Mouse (Mus musculus) Muller cell, postnatal 12 days (primary cell): Measurements from ENCODE around the gene Map1s.

Source experiments
- DNase-seq: peaks from one replicate; pipeline ENCODE4 v3.0.0-alpha.2; 2015; ENCODE audit errors: inconsistent ontology term

The Map1s gene

GRCm38 (mm10) chr8:70898661-70899198 lies 7.0 kb upstream of the Map1s start:
- DNase-seq, result no peak

- no peak for DNase-seq
Measured at GRCm38 (mm10) chr8:70899226-70899625, 6.5 kb upstream of the Map1s start.

GRCm38 (mm10) chr8:70900872-70901387 lies 4.8 kb upstream of the Map1s start:
- DNase-seq, result no peak

GRCm38 (mm10) chr8:70902211-70902610 lies 3.5 kb upstream of the Map1s start:
- DNase-seq, result no peak

GRCm38 (mm10) chr8:70903112-70903511 lies 2.6 kb upstream of the Map1s start:
- DNase-seq, result no peak

GRCm38 (mm10) chr8:70903582-70903981 lies 2.1 kb upstream of the Map1s start:
- DNase-seq, result peak; percentile 51

- DNase-seq, result no peak
Measured at GRCm38 (mm10) chr8:70904532-70904931, 1.2 kb upstream of the Map1s start.

- DNase-seq, result no peak
Measured at GRCm38 (mm10) chr8:70905463-70905830, 285 bp upstream of the Map1s start.

- DNase-seq, result no peak
Measured at GRCm38 (mm10) chr8:70907518-70907917, 1.8 kb downstream of the Map1s start.

- no peak for DNase-seq
Measured at GRCm38 (mm10) chr8:70911596-70911995, 5.9 kb downstream of the Map1s start.

- no peak for DNase-seq
Measured at GRCm38 (mm10) chr8:70912955-70913354, 7.2 kb downstream of the Map1s start.

- no peak for DNase-seq
Measured at GRCm38 (mm10) chr8:70913523-70913922, 7.8 kb downstream of the Map1s start.

GRCm38 (mm10) chr8:70914704-70915103 lies 9.0 kb downstream of the Map1s start:
- DNase-seq, result no peak

- DNase-seq, result no peak
Measured at GRCm38 (mm10) chr8:70920049-70920922, 14.6 kb downstream of the Map1s start.

- DNase-seq, result no peak
Measured at GRCm38 (mm10) chr8:70924151-70924550, 18.4 kb downstream of the Map1s start.

GRCm38 (mm10) chr8:70925754-70926153 lies 20.0 kb downstream of the Map1s start:
- DNase-seq, result no peak

GRCm38 (mm10) chr8:70926396-70926795 lies 20.7 kb downstream of the Map1s start:
- no peak for DNase-seq

- peak; percentile 38 for DNase-seq
Measured at GRCm38 (mm10) chr8:70928096-70928495, 22.4 kb downstream of the Map1s start.

- no peak for DNase-seq
Measured at GRCm38 (mm10) chr8:70928778-70929322, 23.1 kb downstream of the Map1s start.

GRCm38 (mm10) chr8:70931731-70932130 lies 26.0 kb downstream of the Map1s start:
- no peak for DNase-seq

- no peak for DNase-seq
Measured at GRCm38 (mm10) chr8:70933036-70933435, 27.3 kb downstream of the Map1s start.

- DNase-seq, result peak; percentile 42
Measured at GRCm38 (mm10) chr8:70934786-70935185, 29.1 kb downstream of the Map1s start.

- no peak for DNase-seq
Measured at GRCm38 (mm10) chr8:70937200-70937599, 31.5 kb downstream of the Map1s start.
